Mouse (Mus musculus) adrenal gland, adult 2 months (tissue): ENCODE measurements around the gene Ampd2. TPM values are rescaled to one million over a fixed set of nuclear protein-coding genes. Genes with fewer than 3 reads are reported as not detected.

Experiments used
- DNase-seq: peaks from one replicate; pipeline ENCODE4 v3.0.0; 2021
- polyA plus RNA-seq: library from polyadenylated mRNA; depleted of rRNA; stranded (reverse); fragments of >200 nt; gene quantifications from 2 replicates; pipeline ENCODE4 v1.2.3, GENCODE M21; 2012; rRNA removed
- total RNA-seq, 2 experiments: library from RNA; stranded (reverse); gene quantifications; 2 replicates each; pipeline ENCODE4 v1.2.3; 2021

The Ampd2 gene
- total and polyA plus RNA-seq, 3 experiments = 121 to 995 (median 151) TPM

DNA sequence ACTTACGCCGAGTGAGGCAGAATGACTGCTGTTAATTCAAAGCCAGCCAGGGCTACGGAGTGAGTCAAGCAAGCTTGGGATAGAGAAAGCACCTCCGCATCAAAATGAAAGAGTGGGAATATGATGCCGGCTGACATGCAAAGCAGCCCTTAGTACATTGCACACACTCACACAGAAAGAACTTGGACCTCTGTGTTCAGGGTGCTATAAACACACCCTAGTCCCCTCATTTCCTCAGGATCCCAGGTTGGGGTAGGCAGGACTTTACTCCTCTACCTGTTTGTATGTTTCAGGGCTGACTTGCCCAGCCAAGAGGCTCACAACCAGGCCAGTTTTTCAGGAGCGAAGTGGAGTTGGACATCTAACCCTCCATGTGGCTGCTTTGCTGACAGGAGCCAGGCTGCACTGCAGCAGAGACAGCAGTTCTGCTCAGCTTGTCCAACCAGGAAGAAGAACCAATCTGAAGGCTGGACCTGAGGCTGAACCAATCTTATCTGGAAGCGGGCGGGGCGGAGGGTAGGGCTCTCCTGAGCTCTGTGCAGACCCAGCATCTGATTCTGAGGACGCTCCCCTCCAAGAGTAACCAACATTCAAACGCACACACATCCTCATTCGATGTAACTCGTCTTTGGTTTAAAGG, 17.1 kb downstream of the Ampd2 start:
- peak; percentile 68 for DNase-seq

DNA sequence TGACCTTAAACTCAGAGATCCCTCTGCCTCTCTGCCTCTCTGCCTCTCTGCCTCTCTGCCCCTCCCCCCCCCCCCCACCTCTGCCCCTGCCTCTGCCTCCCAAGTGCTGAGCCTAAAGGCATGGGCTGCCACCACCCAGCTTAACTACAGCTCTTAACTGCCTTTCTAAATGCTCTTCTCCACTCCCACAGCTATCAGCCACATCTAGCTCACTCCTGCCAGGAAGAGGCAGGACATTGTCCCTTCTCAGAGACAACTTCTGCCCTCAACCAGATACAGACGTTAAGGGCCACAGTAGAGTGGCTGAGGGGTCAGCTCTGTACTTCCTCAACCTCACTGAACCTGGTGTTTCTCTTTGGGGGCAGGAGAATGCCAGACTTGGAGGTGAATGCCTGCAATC, 17.6 kb downstream of the Ampd2 start:
- DNase-seq = no peak

DNA sequence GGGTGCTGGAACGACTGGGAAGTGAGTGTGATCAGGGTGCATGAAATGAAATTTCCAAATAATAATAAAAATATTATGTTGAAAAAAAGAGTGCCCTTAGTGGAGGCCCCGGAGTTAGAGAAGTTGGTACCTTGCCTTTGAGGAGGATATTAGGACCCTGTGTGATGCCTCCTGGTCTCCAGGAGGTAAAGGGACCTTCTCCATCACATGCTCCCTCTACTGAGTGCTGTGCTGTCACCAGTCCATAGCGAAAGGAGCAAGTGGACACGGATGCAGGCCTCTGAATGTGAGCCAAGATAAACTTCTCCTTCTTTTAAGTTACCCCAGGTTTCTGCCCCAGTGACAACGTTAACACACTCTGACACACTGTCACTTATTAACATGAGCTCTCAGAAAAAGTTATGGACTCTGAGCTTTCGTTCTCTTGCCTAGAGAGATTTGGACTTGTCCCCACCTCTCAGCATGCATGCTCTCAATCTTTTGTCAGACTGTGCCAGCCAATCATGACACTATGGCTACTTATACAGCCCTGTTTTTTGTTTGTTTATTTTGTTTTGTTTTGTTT, 19.0 kb downstream of the Ampd2 start:
- no peak for DNase-seq

DNA sequence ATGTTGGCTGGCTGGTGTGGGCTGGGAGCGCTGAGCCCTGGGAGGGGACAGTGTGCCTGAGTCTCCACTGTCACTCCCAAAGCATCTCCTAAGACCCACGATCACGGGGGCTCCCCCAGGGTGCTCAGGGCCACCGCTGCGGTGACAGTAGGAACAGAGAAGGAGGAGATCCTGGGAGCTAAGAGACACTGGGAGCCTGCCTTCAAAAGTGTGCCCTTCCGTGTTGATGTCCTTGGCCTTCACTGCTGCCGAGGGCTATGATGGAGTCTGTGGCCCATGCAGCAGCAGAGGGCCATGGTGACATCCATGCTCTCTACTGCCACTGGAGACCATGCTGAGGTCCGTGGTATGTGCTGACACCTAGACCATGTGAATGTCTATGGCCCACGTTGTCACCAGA, 20.9 kb downstream of the Ampd2 start:
- peak; percentile 52 for DNase-seq

DNA sequence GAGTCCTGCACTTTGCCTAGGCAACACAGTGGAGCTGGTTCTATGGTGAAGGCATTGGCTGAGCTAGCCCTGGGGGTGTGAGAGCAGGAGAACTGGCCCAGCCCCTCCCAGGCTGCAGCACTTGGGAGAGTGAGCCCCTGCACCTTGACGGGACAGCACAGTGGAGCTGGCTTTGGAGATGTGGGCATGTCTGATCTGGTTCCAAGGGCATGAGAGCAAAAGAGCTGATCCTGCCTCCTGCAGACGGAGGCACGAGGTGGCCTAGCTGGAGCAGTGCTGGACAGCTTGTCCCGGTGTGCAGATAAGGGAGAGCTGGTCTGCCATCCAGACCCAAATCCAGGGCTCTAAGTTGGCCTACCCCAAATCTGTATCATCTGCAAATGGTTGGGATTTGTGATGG, 21.8 kb downstream of the Ampd2 start:
- DNase-seq = peak; percentile 33

DNA sequence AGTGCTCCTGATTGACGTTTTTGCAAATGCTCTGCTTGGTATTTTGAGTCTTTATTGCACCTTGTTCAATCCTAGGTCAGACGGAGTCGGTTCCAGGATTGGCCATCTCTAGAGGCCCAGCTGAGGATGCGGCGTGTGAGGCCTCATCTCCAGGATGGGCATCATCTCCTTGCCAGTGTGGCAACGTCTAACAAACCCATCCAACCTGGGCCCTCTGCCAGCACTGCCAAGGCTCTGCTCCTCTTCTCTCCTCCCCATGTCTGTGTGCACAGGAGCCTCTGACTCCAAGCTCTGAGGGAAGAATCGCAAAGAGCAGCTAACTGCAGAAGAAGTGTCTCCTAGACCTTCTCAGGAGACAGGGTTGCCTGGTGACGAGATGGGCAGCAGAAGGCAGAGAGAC, 23.8 kb downstream of the Ampd2 start:
- DNase-seq = peak; percentile 33

DNA sequence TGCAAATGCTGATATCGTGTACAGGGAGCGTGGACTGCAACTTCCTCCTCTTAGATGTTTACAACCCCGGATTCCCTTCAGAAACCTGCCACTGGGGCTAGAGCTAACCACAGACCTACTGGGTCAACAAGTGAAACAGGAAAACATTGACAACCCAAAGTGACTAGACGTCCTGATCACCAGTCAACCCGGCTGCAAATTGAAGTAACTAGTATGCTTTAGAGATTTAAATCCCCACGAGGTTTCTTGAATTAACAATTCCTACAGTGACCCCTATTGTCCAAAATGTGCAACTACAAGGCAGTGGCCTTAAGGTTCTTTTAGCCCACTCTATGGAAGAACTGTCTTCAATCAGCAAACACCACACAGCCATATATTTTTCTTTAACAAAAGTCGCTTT, 25.0 kb downstream of the Ampd2 start:
- peak; percentile 39 for DNase-seq

DNA sequence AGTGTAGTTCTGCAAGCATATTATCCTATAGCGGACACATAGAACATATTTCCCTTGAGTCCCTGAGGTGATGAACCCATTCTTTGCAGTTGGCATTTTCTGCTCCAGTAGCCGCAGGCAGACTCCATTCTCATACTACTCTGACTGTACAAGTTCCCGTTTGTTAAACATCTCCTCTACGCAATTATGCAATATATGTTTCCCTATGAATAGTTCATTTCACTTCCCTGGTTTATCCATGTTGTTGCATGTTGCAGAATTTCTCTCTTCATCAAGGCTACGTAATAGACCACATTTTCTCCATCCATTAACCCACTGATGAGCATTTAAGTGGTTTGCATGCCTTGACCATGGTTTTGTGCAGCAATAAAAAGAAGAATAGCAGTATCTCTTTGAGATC, 36.0 kb downstream of the Ampd2 start:
- no peak for DNase-seq

DNA sequence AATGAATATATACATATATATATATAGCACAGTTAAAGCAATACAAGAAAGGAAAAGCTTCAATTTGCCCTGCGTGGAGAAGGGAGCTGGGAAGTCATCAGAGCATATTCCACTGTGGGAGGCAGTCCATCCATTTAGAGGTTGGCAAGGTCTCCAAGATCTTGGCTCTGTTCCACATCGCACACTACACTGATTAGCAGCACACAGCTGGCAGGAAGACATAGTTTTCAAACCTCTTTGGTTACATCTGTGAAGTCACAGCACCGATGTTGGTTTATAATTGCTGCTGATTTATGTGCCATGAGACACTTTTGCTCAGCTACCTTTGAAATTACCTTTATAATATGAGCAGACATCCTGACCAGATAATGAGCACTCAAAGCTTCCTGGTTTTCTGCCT, 38.1 kb downstream of the Ampd2 start:
- DNase-seq = no peak

DNA sequence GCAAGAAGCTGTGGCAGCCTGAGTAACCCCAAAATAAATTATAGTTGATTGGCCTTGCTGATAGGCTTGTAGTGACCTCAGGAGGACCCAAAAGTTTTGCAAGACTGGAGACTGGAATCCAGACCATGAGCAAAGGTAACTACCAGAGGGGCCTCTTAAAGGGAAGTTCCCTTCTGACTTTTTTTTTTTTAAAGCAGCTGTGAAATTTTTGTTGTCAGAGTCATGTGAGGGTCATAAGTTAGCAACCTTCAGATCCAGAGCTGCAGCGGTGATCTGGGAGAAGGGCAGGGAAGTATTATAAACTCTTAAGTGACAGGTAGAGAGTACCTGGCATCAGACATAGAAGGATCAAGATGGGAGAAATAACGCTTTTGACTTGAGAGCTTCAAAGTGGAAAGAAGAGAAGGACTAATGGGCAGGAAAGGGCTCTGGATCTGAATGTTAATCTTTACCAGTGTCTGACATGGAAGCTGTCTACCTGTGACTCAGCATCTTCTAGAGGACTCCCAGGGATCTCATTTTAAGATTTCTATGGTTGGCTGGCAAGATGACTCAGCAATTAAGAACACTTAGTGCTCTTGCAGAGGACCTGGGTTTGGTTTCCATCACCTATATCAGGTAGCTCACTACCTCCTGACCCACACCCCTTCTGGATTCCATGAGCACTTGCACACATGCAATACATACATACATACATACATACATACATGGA, 39.4 kb downstream of the Ampd2 start:
- no peak for DNase-seq

DNA sequence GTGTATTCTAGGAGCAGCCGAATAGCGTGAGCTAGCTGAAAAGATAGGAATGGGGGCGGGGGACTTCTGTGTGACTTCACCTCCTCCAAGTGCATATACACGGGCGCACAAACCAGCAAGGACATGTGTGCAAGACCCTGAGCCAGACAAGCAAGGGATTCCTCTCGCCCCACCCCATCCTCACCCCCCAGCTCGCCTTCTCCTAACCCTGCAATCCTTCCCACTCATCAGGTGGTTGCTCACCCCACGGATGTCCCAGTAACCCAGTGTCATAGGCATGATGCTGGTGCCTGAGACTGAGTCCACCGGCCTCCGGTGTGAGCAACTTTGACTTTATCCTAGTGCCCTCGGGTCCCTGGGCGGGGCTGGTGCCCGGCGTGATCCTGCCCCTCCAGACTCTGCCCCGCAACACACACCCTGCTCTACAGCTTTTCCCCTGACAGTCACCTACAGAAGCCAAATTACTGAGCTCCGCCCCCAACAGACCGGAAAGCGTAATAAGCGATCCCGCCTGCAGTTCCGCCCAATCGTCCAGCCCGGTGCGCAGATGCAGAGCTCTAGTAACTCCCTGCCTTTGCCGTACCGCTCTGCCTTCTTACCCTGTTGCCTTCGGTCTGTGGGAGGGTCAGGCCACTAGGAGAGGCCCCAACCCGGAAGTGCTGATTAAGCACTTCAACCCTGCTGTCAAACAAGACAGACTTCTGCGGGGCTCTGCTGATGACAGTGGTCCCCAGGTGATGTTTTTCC, 41.9 kb downstream of the Ampd2 start, which contains the start of gene Gstm4:
Gene Gstm4 (minus strand): TSS at position 501 of the 747 bp plus-strand sequence.
- peak; percentile 94 for DNase-seq

DNA sequence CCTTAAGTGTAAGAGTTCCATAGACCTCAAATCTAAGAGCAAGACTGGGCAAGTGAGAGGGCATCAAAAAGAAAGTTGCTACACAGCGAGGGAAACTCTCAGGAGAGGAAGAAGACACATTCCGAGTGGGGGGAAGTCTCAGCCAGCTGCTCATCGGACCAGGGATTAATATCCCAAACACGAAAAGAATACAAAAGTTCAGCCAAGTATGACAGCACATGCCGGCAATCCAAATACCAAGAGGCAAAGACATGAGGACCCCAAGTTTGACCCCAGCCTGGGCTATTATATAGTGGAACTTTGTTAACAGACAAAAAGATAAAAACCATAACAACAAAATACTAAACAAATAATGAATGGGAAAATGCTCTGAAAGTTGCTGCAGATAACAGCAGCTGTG, 53.3 kb downstream of the Ampd2 start:
- DNase-seq = no peak

DNA sequence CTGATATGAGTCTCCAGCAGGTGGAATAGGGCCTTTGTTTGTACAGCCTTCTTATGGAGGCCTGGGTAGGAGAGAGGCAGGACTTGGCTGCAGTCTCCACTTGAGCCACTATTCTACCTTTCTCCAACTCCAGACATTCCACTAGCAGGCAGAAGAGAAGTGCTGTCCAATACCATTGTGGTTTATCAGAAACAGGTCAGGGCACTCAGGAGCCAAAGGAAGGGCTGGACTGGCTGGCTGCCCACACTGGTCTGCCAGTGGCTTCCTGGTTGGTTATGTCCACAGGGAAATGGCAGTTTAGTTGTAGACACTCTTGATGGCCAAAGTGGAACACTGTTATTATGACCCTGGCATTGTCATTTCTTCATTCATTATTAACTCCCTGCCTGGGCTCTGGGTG, 54.3 kb downstream of the Ampd2 start:
- DNase-seq = no peak

DNA sequence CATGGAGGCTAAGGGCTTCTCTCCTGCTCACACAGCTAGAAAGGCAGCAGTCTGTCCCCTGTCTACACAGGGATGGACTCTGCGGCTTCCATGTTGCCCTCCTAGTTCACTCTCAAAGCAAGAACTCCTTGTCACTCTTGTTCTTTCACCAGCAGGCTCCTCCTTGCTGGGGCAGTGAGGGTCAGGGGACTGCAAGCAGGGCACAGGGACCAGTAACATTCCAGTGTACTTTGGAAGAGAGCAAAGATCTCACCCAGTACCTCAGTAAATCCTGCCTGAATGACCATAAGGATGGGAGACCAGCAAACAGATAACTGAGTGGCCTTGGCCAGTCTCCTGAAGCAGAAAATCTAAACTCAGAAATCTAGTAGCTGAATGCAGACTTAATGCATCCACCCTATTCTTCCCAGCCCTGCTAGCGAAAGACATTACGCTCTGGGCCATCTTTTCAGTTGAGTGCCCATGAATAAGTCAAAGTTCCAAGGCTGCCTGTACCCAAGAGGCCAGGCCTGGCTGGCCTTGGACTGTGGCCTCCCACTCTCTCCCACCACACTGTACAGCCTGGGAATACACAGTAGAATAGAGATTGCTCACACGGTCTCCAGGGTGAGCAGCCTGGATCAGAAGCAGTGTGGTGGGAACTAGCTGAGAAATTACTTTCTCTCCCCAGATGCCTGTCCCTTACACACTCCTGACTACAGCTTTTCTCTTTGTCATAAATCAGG, 57.6 kb downstream of the Ampd2 start:
- no peak for DNase-seq

DNA sequence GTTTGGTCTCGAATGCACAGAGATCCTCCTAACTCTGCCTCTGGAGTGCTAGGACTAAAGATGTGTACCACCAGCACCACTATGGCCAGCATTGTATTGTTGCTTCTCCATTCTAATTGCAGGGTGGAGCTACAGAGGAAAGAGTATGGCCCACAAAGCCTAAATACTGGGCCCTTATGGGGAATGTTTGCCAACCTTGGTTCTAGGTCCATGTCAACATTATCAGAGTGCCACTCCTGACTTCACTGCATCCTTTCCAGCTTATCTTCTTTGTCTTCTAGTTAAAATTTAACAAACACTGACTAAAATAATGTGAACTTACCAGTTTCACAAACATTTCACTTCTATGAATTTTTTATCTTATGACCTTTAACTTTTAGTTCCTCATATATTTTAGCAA, 59.9 kb downstream of the Ampd2 start:
- no peak for DNase-seq

DNA sequence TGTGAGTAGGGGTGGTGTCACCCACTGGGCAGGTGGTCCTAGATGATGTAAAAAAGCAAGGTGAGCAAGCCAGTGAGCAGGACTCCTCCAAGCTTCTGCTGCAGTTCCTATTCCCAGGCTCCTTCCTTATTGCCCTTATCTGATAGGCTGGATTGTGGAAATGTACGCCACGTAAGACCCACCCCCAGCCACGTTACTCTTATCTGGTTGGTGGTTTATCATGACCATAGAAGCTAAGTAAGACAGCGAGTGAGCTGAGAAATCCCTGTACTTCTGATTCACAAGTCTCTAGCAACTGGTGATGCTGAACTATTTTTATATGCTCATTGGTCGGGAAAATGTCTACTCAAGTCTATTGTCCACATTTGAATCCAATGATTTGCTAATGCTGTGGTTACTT, 60.4 kb downstream of the Ampd2 start:
- no peak for DNase-seq

DNA sequence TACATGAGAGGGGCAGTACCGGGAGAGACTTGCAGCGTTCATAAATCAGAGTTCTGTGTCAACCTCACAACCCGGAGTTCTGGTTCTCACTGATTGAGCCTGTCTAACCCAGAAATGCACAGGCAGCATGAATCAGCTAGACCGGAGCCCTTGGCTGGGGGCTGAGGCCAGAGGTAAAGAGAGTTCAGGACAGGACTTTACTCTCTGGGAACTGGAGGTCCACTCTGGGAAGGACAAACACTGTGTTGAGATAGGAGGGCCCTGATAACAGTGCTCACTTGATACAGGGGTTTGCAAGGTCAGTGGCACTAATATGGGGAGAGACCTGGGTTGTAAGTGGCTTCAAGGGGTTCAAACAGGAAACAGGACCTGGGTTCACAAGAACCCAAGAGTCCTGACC, 61.1 kb downstream of the Ampd2 start:
- peak; percentile 34 for DNase-seq

Other genes starting within 250 kb of the Ampd2 start
- gene Eps8l3, start 209.4 kb downstream of the Ampd2 start, total RNA-seq = not detected
- gene Eps8l3, start 209.4 kb downstream of the Ampd2 start, polyA plus RNA-seq = not detected in 2 replicates
- 10 to 100 TPM; 34.7 to 55.3 TPM for gene Gstm5, start 190.8 kb downstream of the Ampd2 start, total RNA-seq
- gene Gstm5, start 190.8 kb downstream of the Ampd2 start, polyA plus RNA-seq = 11.9 and 12.7 TPM in 2 replicates
- gene Gstm7, start 154.8 kb downstream of the Ampd2 start, total RNA-seq = 100 to 1,000 TPM; 158 to 186 TPM
- 44.4 and 51.2 TPM in 2 replicates for gene Gstm7, start 154.8 kb downstream of the Ampd2 start, polyA plus RNA-seq
- 1 to 10 TPM; 6.1 to 6.5 TPM for gene Gstm6, start 142.9 kb downstream of the Ampd2 start, total RNA-seq
- 0.90 and 1.0 TPM in 2 replicates for gene Gstm6, start 142.9 kb downstream of the Ampd2 start, polyA plus RNA-seq
- gene Gstm3, start 117.4 kb downstream of the Ampd2 start, total RNA-seq = not detected
- 0.58 and 0.62 TPM in 2 replicates for gene Gstm3, start 117.4 kb downstream of the Ampd2 start, polyA plus RNA-seq
- 100 to 1,000 TPM; 231 to 239 TPM for gene Gstm2, start 100.2 kb downstream of the Ampd2 start, total RNA-seq
- gene Gstm2, start 100.2 kb downstream of the Ampd2 start, polyA plus RNA-seq = 133 and 141 TPM in 2 replicates
- gene Gstm1, start 68.7 kb downstream of the Ampd2 start, total RNA-seq = 100 to 1,000 TPM; 463 to 520 TPM
- 1,201 and 1,446 TPM in 2 replicates for gene Gstm1, start 68.7 kb downstream of the Ampd2 start, polyA plus RNA-seq
- gene Gstm4, start 41.8 kb downstream of the Ampd2 start, total RNA-seq = 10 to 100 TPM; 16.8 to 19.7 TPM
- 13.4 and 14.8 TPM in 2 replicates for gene Gstm4, start 41.8 kb downstream of the Ampd2 start, polyA plus RNA-seq
- gene Gnat2, start 6.1 kb upstream of the Ampd2 start, total RNA-seq = 10 to 100 TPM; 12.3 to 13.1 TPM
- 7.9 and 10.1 TPM in 2 replicates for gene Gnat2, start 6.1 kb upstream of the Ampd2 start, polyA plus RNA-seq
- 100 to 1,000 TPM; 117 to 136 TPM for gene Gnai3, start 59.5 kb upstream of the Ampd2 start, total RNA-seq
- 13.8 and 14.0 TPM in 2 replicates for gene Gnai3, start 59.5 kb upstream of the Ampd2 start, polyA plus RNA-seq
- gene Gpr61, start 68.2 kb upstream of the Ampd2 start, total RNA-seq = under 1 TPM; 0.20 to 0.48 TPM
- 0.12 and 0.20 TPM in 2 replicates for gene Gpr61, start 68.2 kb upstream of the Ampd2 start, polyA plus RNA-seq
- 10 to 100 TPM; 21.4 to 27.8 TPM for gene Amigo1, start 99.7 kb upstream of the Ampd2 start, total RNA-seq
- 57.6 and 62.3 TPM in 2 replicates for gene Amigo1, start 99.7 kb upstream of the Ampd2 start, polyA plus RNA-seq
- 1 to 10 TPM; 6.4 to 7.9 TPM for gene Cyb561d1, start 114.6 kb upstream of the Ampd2 start, total RNA-seq
- 6.9 and 8.1 TPM in 2 replicates for gene Cyb561d1, start 114.6 kb upstream of the Ampd2 start, polyA plus RNA-seq
- 1 to 10 TPM; 9.1 to 9.4 TPM for gene Atxn7l2, start 124.3 kb upstream of the Ampd2 start, total RNA-seq
- gene Atxn7l2, start 124.3 kb upstream of the Ampd2 start, polyA plus RNA-seq = 11.8 and 13.5 TPM in 2 replicates
- gene Sypl2, start 140.0 kb upstream of the Ampd2 start, total RNA-seq = under 1 TPM; 0.20 to 0.97 TPM
- 0.11 and 0.31 TPM in 2 replicates for gene Sypl2, start 140.0 kb upstream of the Ampd2 start, polyA plus RNA-seq
- 10 to 100 TPM; 74.4 to 87.2 TPM for gene Psma5, start 170.3 kb upstream of the Ampd2 start, total RNA-seq
- 13.3 and 13.4 TPM in 2 replicates for gene Psma5, start 170.3 kb upstream of the Ampd2 start, polyA plus RNA-seq
- 10 to 100 TPM; 37.9 to 57.3 TPM for gene Sort1, start 197.4 kb upstream of the Ampd2 start, total RNA-seq
- 19.7 and 27.8 TPM in 2 replicates for gene Sort1, start 197.4 kb upstream of the Ampd2 start, polyA plus RNA-seq